Mouse (Mus musculus): ENCODE measurements around the gene Stard13. TPM values are rescaled to one million over a fixed set of nuclear protein-coding genes. Genes with fewer than 3 reads are reported as not detected.

Stard13 gene
- total and polyA plus RNA-seq, 3 experiments: not detected

DNA sequence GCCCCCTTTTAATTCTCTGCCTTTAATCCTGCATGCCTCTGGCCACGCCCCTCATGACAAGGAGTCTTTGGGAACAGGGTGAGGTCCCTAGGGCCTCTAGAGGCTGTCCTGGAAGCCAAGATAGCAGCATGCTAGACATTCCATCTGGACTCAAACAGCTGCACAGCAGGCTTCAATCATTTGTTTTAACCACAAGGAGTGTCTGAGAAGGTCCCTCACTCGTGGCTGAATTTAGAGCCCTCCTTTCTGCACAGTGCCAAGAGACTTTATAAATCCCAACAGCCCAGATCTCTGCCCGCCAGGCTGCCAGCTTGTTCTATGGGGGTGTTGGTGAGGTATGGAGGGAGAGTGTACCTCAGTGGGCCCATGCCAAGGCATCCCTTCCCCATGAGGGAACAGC, 78.9 kb downstream of the Stard13 start:
- Histone ChIP-seq H3K79me2 (ENCODE audit: control insufficient read depth, insufficient read depth, low read length, poor library complexity) (no peaks in the 10 kb centered on the region), H3K9me3 (replicated peaks; ENCODE audit: insufficient read depth, low read length) (no peaks in the 10 kb centered on the region), H3K27ac (ENCODE audit: control insufficient read depth, low read depth, low read length) (no peak overlapping the region), H3K27me3 (ENCODE audit: control insufficient read depth in 1 of 2, insufficient read depth in 2 of 2, low read length in 2 of 2) (no peaks in the 10 kb centered on the region), H3K4me1 (ENCODE audit: control insufficient read depth in 1 of 2, insufficient read depth in 2 of 2, low read length in 2 of 2) (no peaks in the 10 kb centered on the region), H3K36me3 (ENCODE audit: control insufficient read depth in 1 of 2, insufficient read depth in 2 of 2, low read length in 2 of 2) (no peaks in the 10 kb centered on the region), H3K9ac (ENCODE audit: control insufficient read depth, low read depth, low read length, poor library complexity, severe bottlenecking) (no peak overlapping the region), H3K4me3 (ENCODE audit: control insufficient read depth in 1 of 2, insufficient read depth in 1 of 2, low read depth in 2 of 2, low read length in 2 of 2) (no peak overlapping the region)
- TF ChIP-seq NELFE (IDR thresholded peaks at IDR 0.05; ENCODE audit: low read depth, low read length) (no peak), ZMIZ1 (IDR thresholded peaks at IDR 0.05; ENCODE audit: low read depth, low read length) (no peak), SIN3A (IDR thresholded peaks at IDR 0.05; ENCODE audit: low read length) (no peak), ZC3H11A (IDR thresholded peaks at IDR 0.05; ENCODE audit: low read depth, low read length) (no peak), MAX (IDR thresholded peaks at IDR 0.05; ENCODE audit: low read length) (no peak), TBP (IDR thresholded peaks at IDR 0.05; ENCODE audit: low read depth, low read length) (no peak), CHD1 (IDR thresholded peaks at IDR 0.05; ENCODE audit: low read depth, low read length) (no peak), ZKSCAN1 (IDR thresholded peaks at IDR 0.05; ENCODE audit: low read depth, low read length) (no peak), JUND (IDR thresholded peaks at IDR 0.05; ENCODE audit: low read depth, low read length) (no peak), MAFK (IDR thresholded peaks at IDR 0.05; ENCODE audit: borderline replicate concordance, low read depth, low read length) (no peak), POLR2AphosphoS2 (IDR thresholded peaks at IDR 0.05; ENCODE audit: low read length) (no peak), GABPA (IDR thresholded peaks at IDR 0.05; ENCODE audit: low read depth, low read length) (no peak), TAL1 (IDR thresholded peaks at IDR 0.05; ENCODE audit: low read length) (no peak), HCFC1 (IDR thresholded peaks at IDR 0.05; ENCODE audit: low read depth, low read length) (no peak), EP300 (IDR thresholded peaks at IDR 0.05; ENCODE audit: low read depth in 1 of 2, low read length in 2 of 2) (no peak), MAZ (IDR thresholded peaks at IDR 0.05; ENCODE audit: low read depth, low read length) (no peak), CTCF (IDR thresholded peaks at IDR 0.05 in 2 of 3, conservative IDR thresholded peaks at IDR 0.05 in 1 of 3; ENCODE audit: control insufficient read depth in 1 of 3, insufficient read depth in 1 of 3, low read depth in 2 of 3, low read length in 3 of 3, poor library complexity in 1 of 3, severe bottlenecking in 1 of 3) (no peak), ZNF384 (IDR thresholded peaks at IDR 0.05; ENCODE audit: low read depth, low read length) (no peak), E2F4 (IDR thresholded peaks at IDR 0.05; ENCODE audit: borderline replicate concordance, low read depth, low read length) (no peak), BHLHE40 (IDR thresholded peaks at IDR 0.05; ENCODE audit: borderline replicate concordance, low read depth, low read length) (no peak)
- DNase-seq (ENCODE audit: low read depth, low spot score): no peak

DNA sequence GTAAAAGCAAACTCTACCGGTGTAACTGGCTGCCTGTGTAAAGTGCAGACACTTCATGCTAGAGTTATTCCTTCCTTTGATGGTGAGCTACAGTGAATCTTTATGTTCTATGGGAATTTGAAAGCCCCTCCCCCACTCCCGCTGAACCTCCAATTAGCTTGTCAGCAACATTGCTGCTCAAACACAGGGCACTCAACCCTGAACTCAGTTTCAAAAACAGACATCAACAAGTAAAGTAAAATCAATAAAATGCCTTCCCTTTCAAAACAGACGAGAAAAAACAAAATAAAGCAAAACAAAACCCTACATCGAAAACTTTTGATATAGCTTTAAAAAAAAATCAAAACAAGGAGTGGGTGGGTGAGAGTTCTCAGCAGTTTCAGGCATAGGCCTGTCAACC, 79.6 kb downstream of the Stard13 start:
- Histone ChIP-seq H3K9ac (ENCODE audit: control insufficient read depth, low read depth, low read length, poor library complexity, severe bottlenecking) (no peak overlapping the region), H3K79me2 (ENCODE audit: control insufficient read depth, insufficient read depth, low read length, poor library complexity) (no peaks in the 10 kb centered on the region), H3K4me1 (ENCODE audit: control insufficient read depth in 1 of 2, insufficient read depth in 2 of 2, low read length in 2 of 2) (no peaks in the 10 kb centered on the region), H3K4me3 (ENCODE audit: control insufficient read depth in 1 of 2, insufficient read depth in 1 of 2, low read depth in 2 of 2, low read length in 2 of 2) (no peak overlapping the region), H3K27me3 (ENCODE audit: control insufficient read depth in 1 of 2, insufficient read depth in 2 of 2, low read length in 2 of 2) (no peaks in the 10 kb centered on the region), H3K36me3 (ENCODE audit: control insufficient read depth in 1 of 2, insufficient read depth in 2 of 2, low read length in 2 of 2) (no peaks in the 10 kb centered on the region), H3K9me3 (replicated peaks; ENCODE audit: insufficient read depth, low read length) (no peaks in the 10 kb centered on the region), H3K27ac (ENCODE audit: control insufficient read depth, low read depth, low read length) (no peak overlapping the region)
- DNase-seq (ENCODE audit: low read depth, low spot score): no peak
- TF ChIP-seq ZNF384 (IDR thresholded peaks at IDR 0.05; ENCODE audit: low read depth, low read length) (no peak), MAZ (IDR thresholded peaks at IDR 0.05; ENCODE audit: low read depth, low read length) (no peak), HCFC1 (IDR thresholded peaks at IDR 0.05; ENCODE audit: low read depth, low read length) (no peak), MYC (IDR thresholded peaks at IDR 0.05; ENCODE audit: low read depth, low read length) (no peak), USF1 (IDR thresholded peaks at IDR 0.05; ENCODE audit: low read depth, low read length) (no peak), TAL1 (IDR thresholded peaks at IDR 0.05; ENCODE audit: low read length) (no peak), GABPA (IDR thresholded peaks at IDR 0.05; ENCODE audit: low read depth, low read length) (no peak), CTCF (IDR thresholded peaks at IDR 0.05 in 2 of 3, conservative IDR thresholded peaks at IDR 0.05 in 1 of 3; ENCODE audit: control insufficient read depth in 1 of 3, insufficient read depth in 1 of 3, low read depth in 2 of 3, low read length in 3 of 3, poor library complexity in 1 of 3, severe bottlenecking in 1 of 3) (no peak), NELFE (IDR thresholded peaks at IDR 0.05; ENCODE audit: low read depth, low read length) (no peak), JUND (IDR thresholded peaks at IDR 0.05; ENCODE audit: low read depth, low read length) (no peak), EP300 (IDR thresholded peaks at IDR 0.05; ENCODE audit: low read depth in 1 of 2, low read length in 2 of 2) (no peak), ZC3H11A (IDR thresholded peaks at IDR 0.05; ENCODE audit: low read depth, low read length) (no peak), POLR2AphosphoS5 (IDR thresholded peaks at IDR 0.05; ENCODE audit: borderline replicate concordance, low read depth, low read length) (no peak)

Measured in MEL (cell line).